Mouse (Mus musculus): ENCODE data around the gene Usp53. TPM values are rescaled to one million over a fixed set of nuclear protein-coding genes. Genes with fewer than 3 reads are reported as not detected.

The Usp53 gene
- total RNA-seq, 2 experiments from 2014 or later = 19.7 to 24.0 TPM

DNA sequence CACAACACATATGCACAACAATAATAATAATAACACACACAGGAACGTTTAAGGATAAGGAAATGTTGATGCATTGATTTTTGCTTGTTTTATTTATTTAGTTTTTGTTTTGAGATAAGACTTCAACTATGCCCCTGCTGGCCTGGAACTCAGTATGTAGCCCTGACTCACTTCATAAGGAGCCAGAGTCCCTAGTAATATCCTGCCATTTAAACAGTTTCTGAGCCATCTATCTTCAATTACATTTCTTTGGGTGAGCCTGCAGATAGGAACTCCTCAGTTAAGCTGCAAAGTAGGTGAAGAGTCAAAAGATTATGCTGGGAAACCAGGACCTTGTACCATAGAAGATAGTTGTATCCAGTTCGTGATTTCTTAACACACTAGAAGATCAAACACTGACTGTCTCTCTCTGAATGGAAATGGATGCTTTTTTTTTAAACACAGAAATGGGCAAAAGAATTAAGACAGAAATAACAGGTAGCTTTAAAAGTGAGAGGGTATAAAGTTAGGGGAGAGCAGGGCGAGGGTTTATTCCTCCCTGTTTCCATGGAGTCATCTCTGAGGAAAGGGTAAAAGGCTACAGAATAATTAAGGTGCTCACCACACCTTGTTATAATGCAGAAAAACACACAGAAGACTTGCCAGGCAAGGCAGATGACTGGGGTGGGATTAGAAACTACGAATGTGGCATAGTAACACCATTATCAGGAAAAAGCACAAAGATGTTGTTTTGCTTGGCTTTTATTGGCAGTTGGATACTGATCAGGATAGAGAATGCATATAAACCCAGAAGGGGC lies 96.6 kb downstream of the Usp53 start:
- DNase-seq = no peak

Small RNA genes within 50 kb of the gene (microRNA-seq; reads per million reads assigned to microRNA genes)
- gene Gm22066 = not detected

Other genes with a start within 250 kb of the Usp53 start
- 10 to 100 TPM in 1 of 2 experiments, 1 to 10 TPM in 1; 7.5 to 17.9 TPM for gene Fabp2, start 89.4 kb downstream of the Usp53 start, total RNA-seq (2021)
- not detected for gene Gm10959, start 65.2 kb downstream of the Usp53 start, total RNA-seq (2021)
- gene 1810037I17Rik, start 60.3 kb downstream of the Usp53 start, total RNA-seq (2021) = 10 to 100 TPM; 59.1 to 60.4 TPM
- 10 to 100 TPM in 1 of 2 experiments, 1 to 10 TPM in 1; 9.8 to 66.2 TPM for gene Myoz2, start 50.5 kb upstream of the Usp53 start, total RNA-seq (2021)